Mouse (Mus musculus): ENCODE data around the gene Pan2. TPM values are rescaled to one million over a fixed set of nuclear protein-coding genes. Genes with fewer than 3 reads are reported as not detected.

The Pan2 gene
- total RNA-seq, 2 experiments from 2014 or later: 17.7 to 19.6 TPM

Other genes with a start within 250 kb of the Pan2 start
- gene Ptges3, start 244.4 kb upstream of the Pan2 start, total RNA-seq (2021): 100 to 1,000 TPM; 182 to 237 TPM
- gene Atp5b, start 220.1 kb upstream of the Pan2 start, total RNA-seq (2021): 1,000 to 10,000 TPM; 2,942 to 3,172 TPM
- gene Baz2a, start 211.8 kb upstream of the Pan2 start, total RNA-seq (2021): 10 to 100 TPM; 43.6 to 50.3 TPM
- 100 to 1,000 TPM in 1 of 2 experiments, 10 to 100 TPM in 1; 79.9 to 101 TPM for gene Rbms2, start 123.0 kb upstream of the Pan2 start, total RNA-seq (2021)
- 1 to 10 TPM; 1.2 to 2.4 TPM for gene Gls2, start 108.9 kb upstream of the Pan2 start, total RNA-seq (2021)
- 10 to 100 TPM; 15.1 to 19.1 TPM for gene Spryd4, start 91.5 kb upstream of the Pan2 start, total RNA-seq (2021)
- not detected for gene Mip, start 77.5 kb upstream of the Pan2 start, total RNA-seq (2021)
- 1 to 10 TPM; 7.6 to 8.8 TPM for gene Timeless, start 71.3 kb upstream of the Pan2 start, total RNA-seq (2021)
- under 1 TPM in 1 of 2 experiments, not detected in 1; 0.23 TPM for gene Apon, start 49.2 kb upstream of the Pan2 start, total RNA-seq (2021)
- 10 to 100 TPM in 1 of 2 experiments, 1 to 10 TPM in 1; 1.5 to 11.9 TPM for gene Apof, start 34.7 kb upstream of the Pan2 start, total RNA-seq (2021)
- 10 to 100 TPM; 32.9 to 33.6 TPM for gene Stat2, start 32.8 kb upstream of the Pan2 start, total RNA-seq (2021)
- gene Il23a, start 4.6 kb upstream of the Pan2 start, total RNA-seq (2021): not detected
- gene Cnpy2, start 19.1 kb downstream of the Pan2 start, total RNA-seq (2021): 100 to 1,000 TPM; 170 to 204 TPM
- 100 to 1,000 TPM; 369 to 370 TPM for gene Cs, start 34.4 kb downstream of the Pan2 start, total RNA-seq (2021)
- 10 to 100 TPM; 70.3 to 83.5 TPM for gene Coq10a, start 65.7 kb downstream of the Pan2 start, total RNA-seq (2021)
- 10 to 100 TPM; 56.4 to 70.6 TPM for gene Ankrd52, start 73.8 kb downstream of the Pan2 start, total RNA-seq (2021)
- gene Slc39a5, start 97.9 kb downstream of the Pan2 start, total RNA-seq (2021): not detected
- gene Nabp2, start 108.2 kb downstream of the Pan2 start, total RNA-seq (2021): 10 to 100 TPM; 71.4 to 73.6 TPM
- gene Rnf41, start 108.3 kb downstream of the Pan2 start, total RNA-seq (2021): 10 to 100 TPM; 44.4 to 45.9 TPM
- 100 to 1,000 TPM in 1 of 2 experiments, 10 to 100 TPM in 1; 97.5 to 104 TPM for gene Smarcc2, start 155.9 kb downstream of the Pan2 start, total RNA-seq (2021)
- 100 to 1,000 TPM; 812 to 946 TPM for gene Myl6, start 190.8 kb downstream of the Pan2 start, total RNA-seq (2021)
- 1 to 10 TPM; 5.6 to 6.1 TPM for gene Myl6b, start 195.3 kb downstream of the Pan2 start, total RNA-seq (2021)
- gene Esyt1, start 222.5 kb downstream of the Pan2 start, total RNA-seq (2021): 10 to 100 TPM; 22.7 to 28.8 TPM
- 10 to 100 TPM; 11.9 to 15.2 TPM for gene Zc3h10, start 244.4 kb downstream of the Pan2 start, total RNA-seq (2021)
- 1,000 to 10,000 TPM; 2,845 to 2,862 TPM for gene Rpl41, start 246.0 kb downstream of the Pan2 start, total RNA-seq (2021)

Data from adrenal gland, postnatal 36 days (tissue).